Mouse (Mus musculus): ENCODE measurements around the gene Dtnbp1.

DNA sequence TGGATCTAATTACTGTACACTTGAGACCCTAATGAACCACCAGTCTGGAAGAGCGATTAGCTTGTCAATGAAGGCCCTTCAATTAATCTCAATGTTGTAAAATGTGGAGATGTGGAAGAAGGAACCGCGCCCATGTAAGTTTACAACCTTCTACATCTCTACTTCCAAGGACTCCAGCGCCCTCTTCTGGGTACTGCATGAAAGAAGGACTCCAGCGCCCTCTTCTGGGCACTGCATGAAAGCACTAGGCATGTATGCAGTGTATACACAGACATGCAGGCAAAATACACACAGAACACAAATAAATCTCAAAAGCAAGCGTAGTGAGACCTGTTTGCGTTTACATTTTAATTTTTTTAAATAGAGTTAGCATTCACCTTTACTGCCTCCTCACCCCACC, 6.2 kb upstream of the Dtnbp1 start:
- TF ChIP-seq CTCF (IDR thresholded peaks at IDR 0.05; ENCODE audit: extremely low read depth, insufficient read depth, insufficient read length, insufficient replicate concordance) (peak; percentile 56; the same call in 1 of the 2 replicates), POLR2A (IDR thresholded peaks at IDR 0.05; ENCODE audit: low read depth, low read length) (no peak)

Data from spleen, adult 2 months (tissue).